Mouse (Mus musculus): Measurements from ENCODE around the gene Gm3233.
"Not testable (repeated sequence)": the region's sequence is repeated elsewhere in the genome, so short reads cannot be mapped to it uniquely, and the experiment has no call there.

Gm3233 gene

DNA sequence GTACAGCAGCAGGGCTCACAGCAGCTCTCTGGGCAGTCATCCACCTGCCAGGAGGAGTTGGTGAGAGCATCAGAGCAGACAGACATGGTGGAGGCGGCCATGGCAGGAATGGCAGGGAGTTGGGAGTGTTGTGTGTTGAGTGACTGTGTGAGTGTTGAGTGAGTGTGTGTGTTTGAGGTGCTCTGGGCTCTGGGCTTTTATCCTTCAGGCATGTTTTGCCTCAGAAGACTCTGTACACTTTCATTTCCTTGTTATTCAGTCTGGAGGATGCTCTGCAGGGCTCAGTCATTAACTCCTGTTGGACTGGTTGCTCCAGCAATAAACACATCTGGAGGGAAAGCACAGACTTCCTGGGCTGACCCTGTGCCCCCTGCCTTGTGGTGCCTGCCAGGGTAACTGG, at the start of gene Gm3233:
Gm3233 (minus strand) TSS at position 101 of the 400 bp plus-strand sequence.
- not testable (repeated sequence) for DNase-seq (ENCODE audit: low spot score in 2 of 2)

DNA sequence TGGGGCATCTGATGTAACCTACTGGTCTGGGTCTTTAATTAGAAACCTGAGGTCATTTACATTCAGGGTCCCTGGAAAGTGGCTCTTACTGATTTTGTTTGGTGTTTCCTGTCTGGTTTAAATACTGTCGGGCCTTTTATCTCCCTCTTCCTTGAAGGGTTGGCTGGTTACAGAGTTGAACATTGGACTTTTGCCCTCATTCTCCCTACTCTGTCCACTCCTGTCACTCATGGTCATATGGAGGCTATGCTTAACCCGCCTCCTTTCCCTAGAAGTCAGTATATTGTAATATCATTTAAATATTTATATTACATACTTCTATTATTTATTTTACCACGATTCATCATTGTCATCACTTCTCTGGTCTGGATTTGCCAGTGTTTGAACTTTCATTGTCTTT, 44.6 kb upstream of the Gm3233 start:
- no peak for DNase-seq (ENCODE audit: low spot score in 2 of 2)

DNA sequence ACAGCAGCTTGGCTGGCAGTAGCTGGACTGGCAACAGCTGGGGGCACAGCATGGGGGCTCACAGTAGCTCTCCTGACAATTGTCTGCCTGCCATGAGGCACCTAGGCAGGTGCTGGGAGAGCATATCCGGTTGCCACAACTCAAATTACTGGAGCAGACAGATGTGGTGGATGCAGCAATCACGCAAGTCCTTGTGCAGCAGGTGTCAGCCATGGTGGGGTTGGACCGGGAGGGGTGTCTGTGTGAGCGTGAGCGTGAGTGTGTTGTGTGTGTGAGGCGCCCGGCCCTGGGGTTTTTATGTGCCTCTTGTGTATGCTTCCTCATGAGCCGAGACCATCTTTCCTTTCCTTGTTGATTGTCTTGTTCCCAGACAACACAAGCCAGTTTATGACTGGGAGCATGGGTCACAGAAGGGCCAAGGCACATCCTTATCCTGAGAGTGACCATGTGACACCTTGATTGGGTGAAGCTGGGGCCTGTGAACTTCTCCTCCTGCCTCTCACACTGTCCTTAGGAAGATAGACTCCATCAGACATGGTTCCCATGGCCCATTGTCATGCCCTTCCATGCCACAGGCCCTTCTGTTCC, 39.5 kb upstream of the Gm3233 start, which contains the start of gene Gm19668:
Gm19668 (minus strand) TSS at position 213 of the 588 bp plus-strand sequence.
- no peak for DNase-seq (ENCODE audit: low spot score in 2 of 2)

DNA sequence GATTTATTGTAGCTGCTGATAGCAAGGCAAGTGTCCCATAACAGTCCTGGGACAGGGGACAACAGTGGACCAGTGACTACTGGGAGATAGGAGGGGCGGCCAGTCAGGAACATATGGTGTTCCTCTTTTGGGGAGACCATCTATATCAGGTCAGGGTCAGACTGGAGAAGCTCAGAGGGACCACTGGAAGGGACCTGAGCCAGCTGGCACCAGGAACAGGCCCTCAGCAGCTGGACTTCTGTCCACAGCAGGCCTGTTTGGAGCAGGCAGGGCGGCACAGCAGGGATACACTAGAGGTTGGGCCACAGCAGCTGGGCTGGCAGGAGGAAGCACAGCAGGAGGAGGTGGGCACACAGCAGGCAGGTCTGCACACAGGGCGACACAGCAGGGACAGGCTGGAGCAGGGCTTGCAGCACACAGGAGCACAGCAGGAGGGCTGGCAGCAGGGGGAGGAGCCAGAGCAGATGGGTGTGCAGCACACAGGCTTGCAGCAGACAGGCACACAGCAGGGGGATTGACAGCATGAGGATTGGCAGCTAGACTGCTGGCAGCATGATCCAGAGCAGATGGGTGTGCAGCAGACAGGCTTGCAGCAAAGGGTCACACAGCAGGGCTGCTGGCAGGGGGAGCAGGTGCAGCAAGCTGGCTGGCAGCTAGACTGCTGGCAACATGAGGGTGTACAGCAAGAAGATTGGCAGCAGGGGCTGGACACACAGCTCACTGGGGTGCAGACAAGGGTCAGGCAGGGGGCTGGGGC, 38.9 kb upstream of the Gm3233 start:
- DNase-seq (ENCODE audit: low spot score in 2 of 2) = not testable (repeated sequence)

DNA sequence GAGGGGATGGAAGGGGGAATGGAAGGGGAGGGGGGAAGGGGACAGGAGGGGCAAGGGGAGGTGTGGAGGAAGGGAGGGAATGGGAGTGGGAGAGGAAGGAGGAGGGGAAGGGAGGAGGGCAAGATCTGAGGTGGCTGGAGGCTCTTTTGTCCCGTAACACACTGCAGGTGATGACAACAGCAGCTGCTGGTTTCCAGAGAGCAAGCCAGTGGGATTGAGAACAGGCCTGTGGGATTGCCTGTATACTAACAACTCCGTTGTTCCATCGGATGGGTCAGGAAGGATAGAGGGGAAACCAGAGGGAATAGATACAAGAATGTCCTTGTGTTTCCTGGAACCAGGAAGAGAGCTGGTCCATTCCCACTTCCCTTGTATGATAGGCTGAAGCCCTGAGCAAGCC, 38.2 kb upstream of the Gm3233 start:
- DNase-seq (ENCODE audit: low spot score in 2 of 2) = no peak

DNA sequence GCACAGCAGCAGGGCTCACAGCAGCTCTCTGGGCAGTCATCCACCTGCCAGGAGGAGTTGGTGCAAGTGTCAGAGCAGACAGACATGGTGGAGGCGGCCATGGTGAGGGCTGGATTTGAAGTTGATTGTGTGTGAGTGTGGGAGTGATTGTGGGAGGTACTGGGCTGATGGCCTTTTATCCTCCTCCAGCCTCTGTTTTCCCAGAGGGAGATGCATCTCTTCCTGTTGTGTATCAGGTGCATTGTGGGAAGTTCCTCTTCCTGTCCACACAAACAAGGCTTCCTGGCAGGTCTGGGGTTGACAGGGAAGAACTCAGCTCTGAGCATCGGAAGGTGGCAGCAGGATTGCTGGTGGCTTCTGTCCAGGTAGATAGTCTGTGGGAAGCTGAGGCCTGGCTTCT, 35.5 kb upstream of the Gm3233 start, which contains the start of gene Gm9639:
Gm9639 (minus strand) TSS at position 101 of the 400 bp plus-strand sequence.
- DNase-seq (ENCODE audit: low spot score in 2 of 2) = no peak

DNA sequence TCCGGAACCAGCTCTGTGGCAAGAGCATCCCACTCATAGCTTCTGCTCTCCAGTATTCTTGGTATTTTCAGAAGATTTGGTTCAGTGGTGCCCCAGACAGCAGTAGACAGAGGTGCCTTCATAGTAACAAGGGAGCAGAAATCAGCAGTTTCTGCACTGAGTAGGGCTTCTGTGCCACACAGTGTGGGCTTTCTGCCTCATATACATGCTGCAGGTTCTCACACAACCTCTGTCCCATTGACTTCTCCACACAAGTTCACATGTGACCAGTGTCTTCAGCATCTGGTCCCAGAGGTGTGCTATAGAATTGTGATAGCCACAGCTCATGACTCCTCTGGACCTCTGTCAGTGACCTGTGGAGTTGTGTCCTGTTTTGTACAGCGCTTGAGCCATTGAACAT, 29.1 kb upstream of the Gm3233 start:
- no peak for DNase-seq (ENCODE audit: low spot score in 2 of 2)

DNA sequence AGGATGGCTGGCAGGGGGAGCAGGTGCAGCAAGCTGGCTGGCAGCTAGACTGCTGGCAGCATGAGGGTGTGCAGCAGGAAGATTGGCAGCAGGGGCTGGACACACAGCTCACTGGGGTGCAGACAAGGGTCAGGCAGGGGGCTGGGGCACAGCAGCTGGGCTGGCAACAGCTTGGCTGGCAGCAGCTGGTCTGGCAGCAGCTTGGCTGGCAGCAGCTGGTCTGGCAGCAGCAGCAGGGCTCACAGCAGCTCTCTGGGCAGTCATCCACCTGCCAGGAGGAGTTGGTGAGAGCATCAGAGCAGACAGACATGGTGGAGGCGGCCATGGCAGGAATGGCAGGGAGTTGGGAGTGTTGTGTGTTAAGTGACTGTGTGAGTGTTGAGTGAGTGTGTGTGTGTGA, 28.4 kb upstream of the Gm3233 start, which contains the start of gene Gm7137:
Gm7137 (minus strand) TSS at position 325 of the 400 bp plus-strand sequence.
- peak; percentile 16 to 36 for DNase-seq (ENCODE audit: low spot score in 2 of 2)

DNA sequence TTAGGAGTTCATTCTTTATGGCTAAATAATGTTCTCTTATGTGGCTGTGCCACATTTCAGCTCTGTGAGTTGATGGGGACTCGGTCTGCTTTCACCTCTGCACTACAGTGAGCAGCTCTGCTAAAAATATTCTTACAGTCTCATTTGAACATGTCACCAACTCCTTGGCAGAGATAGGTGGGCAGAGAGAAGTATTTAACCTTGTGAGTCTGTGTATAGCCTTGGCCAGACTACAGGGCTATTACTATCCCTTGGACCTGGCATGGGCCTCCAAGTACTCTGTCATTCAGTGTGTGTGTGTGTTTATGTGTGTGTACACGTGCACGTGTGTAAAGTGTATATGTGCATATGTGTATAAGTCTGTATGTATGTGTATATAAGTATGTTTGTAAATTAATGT, 23.9 kb upstream of the Gm3233 start:
- not testable (repeated sequence) for DNase-seq (ENCODE audit: low spot score in 2 of 2)

DNA sequence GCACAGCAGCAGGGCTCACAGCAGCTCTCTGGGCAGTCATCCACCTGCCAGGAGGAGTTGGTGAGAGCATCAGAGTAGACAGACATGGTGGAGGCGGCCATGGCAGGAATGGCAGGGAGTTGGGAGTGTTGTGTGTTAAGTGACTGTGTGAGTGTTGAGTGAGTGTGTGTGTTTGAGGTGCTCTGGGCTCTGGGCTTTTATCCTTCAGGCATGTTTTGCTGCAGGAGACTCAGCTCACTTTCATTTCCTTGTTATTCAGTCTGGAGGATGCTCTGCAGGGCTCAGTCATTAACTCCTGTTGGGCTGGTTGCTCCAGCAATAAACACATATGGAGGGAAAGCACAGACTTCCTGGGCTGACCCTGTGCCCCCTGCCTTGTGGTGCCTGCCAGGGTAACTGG, 23.0 kb upstream of the Gm3233 start, which contains the start of gene Gm3250:
Gm3250 (minus strand) TSS at position 101 of the 400 bp plus-strand sequence.
- not testable (repeated sequence) for DNase-seq (ENCODE audit: low spot score in 2 of 2)

DNA sequence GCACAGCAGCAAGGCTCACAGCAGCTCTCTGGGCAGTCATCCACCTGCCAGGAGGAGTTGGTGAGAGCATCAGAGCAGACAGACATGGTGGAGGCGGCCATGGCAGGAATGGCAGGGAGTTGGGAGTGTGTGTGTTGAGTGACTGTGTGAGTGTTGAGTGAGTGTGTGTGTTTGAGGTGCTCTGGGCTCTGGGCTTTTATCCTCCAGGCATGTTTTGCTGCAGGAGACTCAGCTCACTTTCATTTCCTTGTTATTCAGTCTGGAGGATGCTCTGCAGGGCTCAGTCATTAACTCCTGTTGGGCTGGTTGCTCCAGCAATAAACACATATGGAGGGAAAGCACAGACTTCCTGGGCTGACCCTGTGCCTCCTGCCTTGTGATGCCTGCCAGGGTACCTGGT, 17.4 kb upstream of the Gm3233 start, which contains the start of gene Gm7138:
Gm7138 (minus strand) TSS at position 101 of the 400 bp plus-strand sequence.
- not testable (repeated sequence) for DNase-seq (ENCODE audit: low spot score in 2 of 2)

DNA sequence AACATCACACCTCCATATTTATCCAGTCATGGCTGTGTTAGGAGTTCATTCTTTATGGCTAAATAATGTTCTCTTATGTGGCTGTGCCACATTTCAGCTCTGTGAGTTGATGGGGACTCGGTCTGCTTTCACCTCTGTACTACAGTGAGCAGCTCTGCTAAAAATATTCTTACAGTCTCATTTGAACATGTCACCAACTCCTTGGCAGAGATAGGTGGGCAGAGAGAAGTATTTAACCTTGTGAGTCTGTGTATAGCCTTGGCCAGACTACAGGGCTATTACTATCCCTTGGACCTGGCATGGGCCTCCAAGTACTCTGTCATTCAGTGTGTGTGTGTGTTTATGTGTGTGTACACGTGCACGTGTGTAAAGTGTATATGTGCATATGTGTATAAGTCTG, 12.7 kb upstream of the Gm3233 start:
- not testable (repeated sequence) for DNase-seq (ENCODE audit: low spot score in 2 of 2)

DNA sequence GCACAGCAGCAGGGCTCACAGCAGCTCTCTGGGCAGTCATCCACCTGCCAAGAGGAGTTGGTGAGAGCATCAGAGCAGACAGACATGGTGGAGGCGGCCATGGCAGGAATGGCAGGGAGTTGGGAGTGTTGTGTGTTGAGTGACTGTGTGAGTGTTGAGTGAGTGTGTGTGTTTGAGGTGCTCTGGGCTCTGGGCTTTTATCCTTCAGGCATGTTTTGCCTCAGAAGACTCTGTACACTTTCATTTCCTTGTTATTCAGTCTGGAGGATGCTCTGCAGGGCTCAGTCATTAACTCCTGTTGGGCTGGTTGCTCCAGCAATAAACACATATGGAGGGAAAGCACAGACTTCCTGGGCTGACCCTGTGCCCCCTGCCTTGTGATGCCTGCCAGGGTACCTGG, 11.7 kb upstream of the Gm3233 start, which contains the start of gene Gm3238:
Gm3238 (minus strand) TSS at position 101 of the 400 bp plus-strand sequence.
- not testable (repeated sequence) for DNase-seq (ENCODE audit: low spot score in 2 of 2)

DNA sequence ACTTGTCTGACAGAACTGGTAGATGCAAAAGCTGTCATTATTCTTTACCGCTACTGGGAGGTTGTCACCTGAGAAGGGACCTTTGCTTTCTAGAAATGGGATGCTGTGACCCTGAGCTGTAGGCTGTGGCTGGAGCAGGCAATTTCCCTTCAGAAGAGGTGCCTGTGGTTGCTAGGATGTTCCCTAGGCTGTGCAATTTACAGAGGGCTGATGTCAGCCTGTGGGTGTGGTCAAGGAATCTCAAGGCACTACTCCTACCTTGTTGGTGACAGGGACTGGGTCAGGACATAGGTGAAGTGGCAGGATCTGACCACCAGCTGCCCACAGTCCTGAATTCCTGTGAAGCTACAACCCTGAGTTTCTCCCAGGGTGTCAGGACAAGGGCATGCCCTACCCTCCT, 10.2 kb upstream of the Gm3233 start:
- no peak for DNase-seq (ENCODE audit: low spot score in 2 of 2)

DNA sequence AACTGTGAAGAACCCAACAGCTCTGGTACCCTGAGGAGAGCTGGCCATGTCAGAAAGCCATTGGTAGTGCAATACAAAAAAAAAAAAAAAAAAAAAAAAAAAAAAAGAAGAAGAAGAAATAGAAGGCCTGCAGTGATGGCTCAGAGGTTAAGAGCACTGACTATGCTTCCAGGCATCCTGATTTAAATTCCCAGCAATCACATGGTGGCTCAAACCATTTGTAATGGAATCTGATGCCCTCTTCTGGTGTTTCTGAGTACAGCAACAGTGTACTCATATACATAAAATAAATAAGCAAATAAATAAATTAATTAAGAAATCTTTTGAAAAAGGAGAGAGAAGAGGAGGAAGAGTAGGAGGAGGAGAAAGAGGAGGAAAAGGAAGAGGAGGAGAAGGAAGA, 6.0 kb downstream of the Gm3233 start:
- no peak for DNase-seq (ENCODE audit: low spot score in 2 of 2)

DNA sequence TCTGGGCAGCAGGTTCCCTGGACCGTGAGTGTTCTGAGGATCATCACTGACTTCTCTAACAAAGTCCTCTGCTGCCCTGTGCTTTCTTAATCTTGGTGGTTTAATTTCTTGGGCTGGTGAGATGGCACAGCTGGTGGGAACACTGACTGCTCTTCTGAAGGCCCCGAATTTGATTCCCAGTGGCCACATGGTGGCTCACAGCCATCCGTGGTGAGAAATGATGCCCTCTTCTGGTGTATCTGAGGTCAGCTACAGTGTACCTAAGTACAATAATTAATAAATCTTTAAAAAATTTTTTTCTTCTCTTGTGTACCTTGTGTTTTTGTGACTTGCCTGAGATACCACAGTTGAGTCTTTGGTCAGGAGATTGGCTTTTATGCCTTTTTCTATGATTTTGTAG, 7.2 kb downstream of the Gm3233 start:
- not testable (repeated sequence) for DNase-seq (ENCODE audit: low spot score in 2 of 2)

DNA sequence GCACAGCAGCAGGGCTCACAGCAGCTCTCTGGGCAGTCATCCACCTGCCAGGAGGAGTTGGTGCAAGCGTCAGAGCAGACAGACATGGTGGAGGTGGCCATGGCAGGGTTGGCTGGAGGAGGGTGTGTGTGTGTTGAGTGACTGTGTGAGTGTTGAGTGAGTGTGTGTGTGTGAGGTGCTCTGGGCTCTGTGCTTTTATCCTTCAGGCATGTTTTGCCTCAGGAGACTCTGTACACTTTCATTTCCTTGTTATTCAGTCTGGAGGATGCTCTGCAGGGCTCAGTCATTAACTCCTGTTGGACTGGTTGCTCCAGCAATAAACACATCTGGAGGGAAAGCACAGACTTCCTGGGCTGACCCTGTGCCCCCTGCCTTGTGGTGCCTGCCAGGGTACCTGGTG, 8.2 kb downstream of the Gm3233 start, which contains the start of gene Gm9736:
Gm9736 (minus strand) TSS at position 101 of the 400 bp plus-strand sequence.
- not testable (repeated sequence) for DNase-seq (ENCODE audit: low spot score in 2 of 2)

DNA sequence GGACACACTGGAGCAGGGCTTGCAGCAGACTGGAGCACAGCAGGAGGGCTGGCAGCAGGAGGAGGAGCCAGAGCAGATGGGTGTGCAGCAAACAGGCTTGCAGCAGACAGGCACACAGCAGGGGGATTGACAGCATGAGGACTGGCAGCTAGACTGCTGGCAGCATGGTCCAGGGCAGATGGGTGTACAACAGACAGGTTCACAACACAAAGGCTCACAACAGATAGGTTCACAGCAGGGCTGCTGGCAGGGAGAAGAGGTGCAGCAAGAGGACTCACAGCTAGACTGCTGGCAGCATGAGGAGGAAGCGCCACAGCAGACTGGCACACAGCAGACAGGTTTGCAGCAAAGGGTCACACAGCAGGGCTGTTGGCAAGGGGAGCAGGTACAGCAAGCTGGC, 8.8 kb downstream of the Gm3233 start:
- not testable (repeated sequence) for DNase-seq (ENCODE audit: low spot score in 2 of 2)

DNA sequence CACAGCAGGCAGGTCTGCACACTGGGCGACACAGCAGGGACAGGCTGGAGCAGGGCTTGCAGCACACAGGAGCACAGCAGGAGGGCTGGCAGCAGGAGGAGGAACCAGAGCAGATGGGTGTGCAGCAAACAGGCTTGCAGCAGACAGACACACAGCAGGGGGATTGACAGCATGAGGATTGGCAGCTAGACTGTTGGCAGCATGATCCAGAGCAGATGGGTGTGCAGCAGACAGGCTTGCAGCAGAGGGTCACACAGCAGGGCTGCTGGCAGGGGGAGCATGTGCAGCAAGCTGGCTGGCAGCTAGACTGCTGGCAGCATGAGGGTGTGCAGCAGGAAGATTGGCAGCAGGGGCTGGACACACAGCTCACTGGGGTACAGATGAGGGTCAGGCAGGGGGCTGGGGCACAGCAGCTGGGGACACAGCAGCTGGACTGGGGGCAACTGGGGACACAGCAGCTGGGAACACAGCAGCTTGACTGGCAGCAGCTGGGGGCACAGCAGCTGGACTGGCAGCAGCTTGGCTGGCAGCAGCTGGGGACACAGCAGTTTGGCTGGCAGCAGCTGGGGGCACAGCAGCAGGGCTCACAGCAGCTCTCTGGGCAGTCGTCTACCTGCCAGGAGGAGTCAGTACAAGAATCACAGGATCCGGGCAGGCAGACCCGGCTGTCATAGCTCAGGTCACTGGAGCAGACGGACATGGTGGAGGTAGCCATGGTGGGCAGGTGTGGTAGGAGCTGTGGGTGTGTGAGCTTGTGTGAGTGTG, 17.4 kb downstream of the Gm3233 start, which contains the start of gene Gm18596:
Gm18596 (minus strand) TSS at position 715 of the 765 bp plus-strand sequence.
- DNase-seq (ENCODE audit: low spot score in 2 of 2) = not testable (repeated sequence)

DNA sequence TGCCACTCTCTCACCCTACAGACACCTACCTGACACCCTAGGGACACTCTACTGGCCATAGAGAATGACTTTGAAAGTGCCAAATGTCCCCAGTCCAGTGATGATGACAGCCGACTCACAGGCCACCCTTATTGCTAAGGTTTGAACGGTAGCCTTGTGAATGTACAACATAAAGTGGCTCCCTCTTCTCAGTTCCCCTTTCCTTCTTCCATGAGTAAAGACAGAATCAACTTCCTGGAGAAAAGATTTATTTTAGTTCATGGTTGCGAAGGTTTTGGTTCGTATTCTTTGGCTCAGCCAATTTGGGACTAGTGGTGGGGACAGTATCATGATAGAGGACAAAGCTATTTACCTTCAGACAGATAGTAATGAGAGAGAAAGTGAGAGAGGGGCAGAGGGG, 20.6 kb downstream of the Gm3233 start:
- no peak for DNase-seq (ENCODE audit: low spot score in 2 of 2)

DNA sequence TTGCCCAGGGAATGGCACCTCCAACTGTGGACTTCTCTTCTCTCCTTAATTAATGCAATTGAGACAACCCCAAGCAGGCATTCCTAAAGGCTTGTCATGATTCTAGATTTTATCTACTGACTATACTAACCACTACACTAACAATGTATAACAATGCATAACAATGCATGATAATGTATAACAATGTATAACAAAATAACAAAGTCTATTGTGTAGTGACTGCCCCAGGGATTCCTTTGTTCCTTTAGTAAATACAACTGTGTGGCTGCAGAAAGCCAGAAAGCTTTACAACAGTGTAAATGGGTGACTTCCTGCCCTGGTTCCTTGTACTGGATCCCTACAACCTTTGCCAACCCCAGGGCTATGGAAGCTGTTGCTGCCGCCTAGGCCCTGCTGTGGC, 23.6 kb downstream of the Gm3233 start:
- DNase-seq (ENCODE audit: low spot score in 2 of 2) = no peak

DNA sequence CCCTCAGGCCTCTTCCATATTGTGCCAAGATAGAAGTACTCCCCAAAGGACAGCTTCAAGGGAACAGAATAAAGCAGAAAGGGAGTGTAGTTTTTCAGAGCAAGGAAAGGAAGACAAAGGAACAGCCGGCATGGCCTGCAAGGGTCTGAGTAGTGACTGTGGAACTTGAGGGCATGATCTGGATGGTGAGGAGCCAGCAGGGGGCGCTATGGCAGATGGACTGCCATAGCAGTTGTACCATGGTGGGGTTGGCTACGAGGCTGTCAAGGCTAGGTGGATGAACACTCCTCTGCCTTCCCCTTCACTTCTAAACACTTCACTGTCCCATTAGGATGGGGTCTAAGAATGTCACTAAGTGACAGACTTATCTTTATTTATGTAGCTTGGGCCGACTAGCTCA, 30.2 kb downstream of the Gm3233 start:
- no peak for DNase-seq (ENCODE audit: low spot score in 2 of 2)

Data from heart, adult 9 months (tissue).